Mouse (Mus musculus) MEL (cell line): ENCODE measurements at regions not wholly inside any gene's neighbourhood (a gene's known extent, or its start where the extent isn't known, plus 50 kb on each side); places are given as distances from the start of the nearest gene placed in this dataset.

Experiments used
- CTCF ChIP-seq, 3 experiments: IDR thresholded peaks in 2 of 3; conservative IDR thresholded peaks in 1 of 3; 2 replicates each; pipeline ENCODE4 v1.5.1; 2011 to 2012; ENCODE audit warnings: low read length in 3 of 3, low read depth in 2 of 3, mild to moderate bottlenecking in 2 of 3, improper control_type of control experiment in 1 of 3, inconsistent platforms in 1 of 3, mixed read lengths in 1 of 3, moderate library complexity in 1 of 3; ENCODE audit not compliant: control insufficient read depth in 1 of 3, insufficient read depth in 1 of 3, poor library complexity in 1 of 3, severe bottlenecking in 1 of 3
- ETS1 ChIP-seq: IDR thresholded peaks from 2 replicates; pipeline ENCODE4 v1.6.1; 2012; ENCODE audit warnings: low read depth, mild to moderate bottlenecking, inconsistent platforms, low read length, improper control_type of control experiment, moderate library complexity
- GATA1 ChIP-seq: IDR thresholded peaks from 2 replicates; pipeline ENCODE4 v1.6.1; 2011; ENCODE audit warnings: low read depth, low read length, improper control_type of control experiment
- MAX ChIP-seq: IDR thresholded peaks from 2 replicates; pipeline ENCODE4 v1.6.1; 2011; ENCODE audit warnings: low read length, improper control_type of control experiment
- MEF2A ChIP-seq: IDR thresholded peaks from 2 replicates; pipeline ENCODE4 v1.6.1; 2014; ENCODE audit warnings: low read depth, mild to moderate bottlenecking, inconsistent platforms, low read length, improper control_type of control experiment; ENCODE audit not compliant: poor library complexity, insufficient replicate concordance, severe bottlenecking; ENCODE audit errors: extremely low read depth
- MYC ChIP-seq: IDR thresholded peaks from 2 replicates; pipeline ENCODE4 v1.6.1; 2011; ENCODE audit warnings: low read depth, mild to moderate bottlenecking, low read length, improper control_type of control experiment, moderate library complexity
- POLR2AphosphoS2 ChIP-seq: IDR thresholded peaks from 2 replicates; pipeline ENCODE4 v1.6.1; 2011; ENCODE audit warnings: low read length, improper control_type of control experiment
- SIN3A ChIP-seq: IDR thresholded peaks from 2 replicates; pipeline ENCODE4 v1.6.1; 2012; ENCODE audit warnings: low read length, improper control_type of control experiment, inconsistent platforms
- TCF12 ChIP-seq: IDR thresholded peaks from 2 replicates; pipeline ENCODE4 v1.6.1; 2014; ENCODE audit warnings: low read depth, mild to moderate bottlenecking, inconsistent platforms, low read length, improper control_type of control experiment, moderate library complexity
- UBTF ChIP-seq: IDR thresholded peaks from 2 replicates; pipeline ENCODE4 v1.6.1; 2012; ENCODE audit warnings: low read depth, mild to moderate bottlenecking, inconsistent platforms, low read length, improper control_type of control experiment, moderate library complexity, borderline replicate concordance; ENCODE audit not compliant: insufficient read depth

- no peak for TF ChIP-seq ETS1
- TF ChIP-seq SIN3A, result no peak
- TF ChIP-seq CTCF (IDR thresholded peaks at IDR 0.05 in 2 of 3, conservative IDR thresholded peaks at IDR 0.05 in 1 of 3; ENCODE audit: control insufficient read depth in 1 of 3, insufficient read depth in 1 of 3, low read depth in 2 of 3, low read length in 3 of 3, poor library complexity in 1 of 3, severe bottlenecking in 1 of 3), result no peak
- TF ChIP-seq UBTF, result no peak
- TF ChIP-seq MEF2A, result no peak
- no peak for TF ChIP-seq GATA1
- TF ChIP-seq MYC, result no peak
- TF ChIP-seq TCF12, result no peak
- no peak for TF ChIP-seq POLR2AphosphoS2
- TF ChIP-seq MAX, result no peak
Observed at GRCm38 (mm10) chr9:85048112-85048978, 264.2 kb upstream of the Gm11114 start.
